Mouse (Mus musculus) brain, embryonic 14.5 days (tissue): ENCODE results near the gene Col6a5. TPM values are rescaled to one million over a fixed set of nuclear protein-coding genes. Genes with fewer than 3 reads are reported as not detected.
A peak's percentile ranks its signal among the peaks of the same experiment; 100 is the strongest.

Experiments
- DNase-seq: peaks from one replicate; pipeline ENCODE4 v3.0.0-alpha.2; 2011; ENCODE audit warnings: low read depth
- CTCF ChIP-seq: fragments of 200-500 bp; IDR thresholded peaks from 2 replicates; pipeline ENCODE4 v1.5.1; 2012; ENCODE audit warnings: inconsistent platforms, mild to moderate bottlenecking, moderate library complexity, borderline replicate concordance; ENCODE audit not compliant: insufficient read depth, insufficient read length; ENCODE audit errors: extremely low read depth
- POLR2A ChIP-seq: fragments of 200-500 bp; IDR thresholded peaks from 2 replicates; pipeline ENCODE4 v1.6.1; 2012; ENCODE audit warnings: mild to moderate bottlenecking, inconsistent platforms, borderline replicate concordance; ENCODE audit not compliant: poor library complexity, insufficient read depth, insufficient read length, severe bottlenecking; ENCODE audit errors: extremely low read depth
- polyA plus RNA-seq: library from polyadenylated mRNA; depleted of rRNA; stranded (reverse); fragments of >200 nt; gene quantifications from 2 replicates; pipeline ENCODE4 v1.2.3, GENCODE M21; 2012; rRNA removed

Col6a5 gene
- polyA plus RNA-seq, 1 experiment = 0.57 TPM

DNA sequence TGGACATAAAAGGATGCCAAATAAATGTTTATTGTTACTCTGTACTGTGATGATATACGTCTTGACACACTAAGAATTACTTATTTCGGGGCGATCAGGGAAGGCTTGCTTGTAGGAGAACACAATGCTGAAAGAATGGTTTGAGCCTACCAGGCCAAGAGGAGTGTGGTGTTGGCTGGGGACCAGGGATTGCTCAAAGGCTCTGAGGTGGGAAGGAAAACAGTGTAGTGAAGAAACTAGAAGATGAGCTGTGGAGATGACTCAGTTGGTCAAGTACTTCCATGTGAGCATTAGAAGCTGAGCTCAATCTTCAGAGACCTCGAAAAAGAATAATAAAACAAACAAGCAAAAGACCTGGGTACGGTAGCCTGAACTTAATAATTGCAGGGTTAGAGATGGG is 146.0 kb downstream of the Col6a5 start:
- TF ChIP-seq POLR2A = no peak
- TF ChIP-seq CTCF = no peak
- DNase-seq = no peak

DNA sequence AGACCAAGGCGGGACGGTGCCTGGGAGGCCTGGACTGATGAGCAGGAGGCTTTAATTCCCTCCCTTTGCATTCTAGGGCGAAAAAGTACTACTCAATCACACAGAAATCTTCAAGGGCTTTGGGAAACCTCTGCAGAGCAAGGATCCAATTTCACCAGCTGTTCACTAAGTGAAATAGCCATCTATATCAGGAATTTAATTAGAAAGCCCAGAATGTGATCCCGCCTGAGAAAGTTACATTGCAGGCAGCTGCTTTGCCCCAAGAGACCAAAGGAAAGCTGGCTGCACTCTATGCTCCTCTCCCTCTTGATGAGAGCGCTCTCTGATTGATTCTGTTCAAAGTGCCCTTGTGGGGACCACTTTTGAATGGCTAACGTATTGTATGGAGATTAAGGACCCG is 149.0 kb downstream of the Col6a5 start:
- peak; percentile 46 for DNase-seq
- TF ChIP-seq POLR2A = no peak
- TF ChIP-seq CTCF = no peak

DNA sequence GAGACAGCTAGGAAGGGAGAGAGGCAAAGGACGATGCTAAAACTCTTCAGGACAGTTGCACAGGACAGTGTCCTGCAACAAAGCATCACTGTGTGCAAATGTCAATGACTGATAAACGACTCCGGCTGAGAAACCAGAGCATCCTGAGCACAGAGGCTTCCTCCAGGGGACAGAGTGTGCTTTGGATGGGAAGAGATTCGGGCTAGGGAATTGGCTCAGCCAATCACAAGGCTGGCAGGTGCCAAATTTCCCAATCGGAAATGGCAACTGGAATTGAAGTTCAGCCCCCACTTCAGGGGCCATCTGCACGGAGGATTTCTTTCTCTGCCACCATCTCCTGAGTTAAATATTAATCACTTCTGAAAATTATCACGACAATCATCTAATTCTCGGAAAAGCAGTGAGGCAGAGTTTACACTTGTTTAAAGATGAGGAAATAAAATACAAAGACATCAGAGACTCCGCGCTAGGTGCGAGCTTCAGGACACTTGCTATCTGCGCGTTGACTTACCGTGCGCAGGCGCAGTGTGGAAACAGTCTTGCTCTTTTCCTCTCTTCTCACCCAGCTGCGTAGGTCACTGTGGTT is 151.4 kb downstream of the Col6a5 start:
- DNase-seq = no peak
- TF ChIP-seq POLR2A = no peak
- no peak for TF ChIP-seq CTCF

Other genes with a start within 250 kb of the Col6a5 start
- gene Col6a6, start 132.5 kb downstream of the Col6a5 start, polyA plus RNA-seq = 0.26 and 0.38 TPM in 2 replicates
- 2.1 TPM in 2 replicates for gene Col6a4, start 136.1 kb upstream of the Col6a5 start, polyA plus RNA-seq
- 1.3 and 1.6 TPM in 2 replicates for gene Glyctk, start 197.5 kb upstream of the Col6a5 start, polyA plus RNA-seq
- 169 and 175 TPM in 2 replicates for gene Wdr82, start 210.3 kb upstream of the Col6a5 start, polyA plus RNA-seq
- 24.1 and 26.7 TPM in 2 replicates for gene Ppm1m, start 239.1 kb upstream of the Col6a5 start, polyA plus RNA-seq
- 51.1 and 63.8 TPM in 2 replicates for gene Twf2, start 242.5 kb upstream of the Col6a5 start, polyA plus RNA-seq